In the genomic region with DNA sequence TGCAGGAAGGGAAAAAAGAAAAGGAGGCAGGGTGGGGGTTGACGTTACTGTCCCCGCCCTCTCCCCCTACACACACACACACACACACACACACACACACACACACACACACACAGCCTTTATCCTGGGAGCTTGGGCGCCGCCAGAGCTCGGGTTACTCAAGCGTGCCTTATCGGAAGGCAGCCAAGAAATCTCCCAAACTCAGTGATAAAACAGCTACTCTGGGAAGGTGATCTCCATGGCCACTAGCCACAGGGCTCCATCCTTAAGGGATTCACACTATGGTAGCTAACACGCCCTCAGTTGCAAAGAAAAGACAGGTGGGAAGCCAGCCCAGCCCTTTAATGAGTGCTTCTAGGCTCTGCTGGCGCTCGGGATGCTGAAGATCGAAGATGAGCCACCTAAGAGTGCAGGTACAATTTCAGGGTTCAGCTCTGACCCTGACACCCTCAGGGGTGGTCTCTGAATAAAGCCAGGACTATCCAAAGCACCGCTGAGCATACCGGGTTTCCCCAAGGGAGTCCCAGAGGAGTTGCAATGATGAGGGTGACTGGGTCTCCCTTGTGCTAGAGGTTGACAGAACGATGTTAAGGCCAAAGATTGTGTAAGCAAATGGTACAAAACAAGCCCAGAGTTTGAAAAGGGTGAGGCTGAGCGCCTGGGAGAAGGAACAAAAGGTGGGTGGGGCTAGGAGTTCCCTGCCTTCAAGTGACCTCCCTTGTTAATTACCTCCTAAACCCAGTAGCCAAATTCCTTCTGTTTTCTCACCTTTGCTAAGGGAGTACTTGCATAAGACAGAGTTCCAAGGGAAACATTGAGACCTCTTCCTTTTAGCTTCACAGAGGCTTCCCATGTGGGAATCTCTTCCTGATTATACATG, we compare ENCODE assay signal across 7 mouse cellular contexts. TPM values are rescaled to one million over a fixed set of nuclear protein-coding genes. Genes with fewer than 3 reads are reported as not detected.
DNase-seq lines count a peak whose midpoint lies in the region; TF ChIP-seq lines count a peak whose summit lies in the region.

No protein-coding gene starts in this region.

- H3K36me3 ChIP-seq in ES-Bruce4 (ENCODE audit: control insufficient read depth, insufficient read depth, low read length, poor library complexity, severe bottlenecking), result no peaks in the 10 kb centered on the region

- no peak overlapping the region for H3K27ac ChIP-seq in ES-Bruce4 (ENCODE audit: insufficient read depth, low read length)

- peak overlapping the region; percentile 40; the same call in 1 of the 2 replicates for H3K9ac ChIP-seq in ES-Bruce4 (ENCODE audit: low read depth, poor library complexity, severe bottlenecking)

- H3K4me1 ChIP-seq in ES-Bruce4 (ENCODE audit: control insufficient read depth, insufficient read depth, low read length), result no peaks in the 10 kb centered on the region

- DNase-seq in cerebellum, adult 9-10 months, result peak; percentile 5
- peak; percentile 14 to 28 for DNase-seq in frontal cortex, postnatal 25 days (ENCODE audit: low spot score in 2 of 2)
- DNase-seq in layer of hippocampus, postnatal 14 days (ENCODE audit: low spot score in 2 of 2), result peak; percentile 20 to 41
- DNase-seq in neural tube, embryonic 10.5 days (ENCODE audit: extremely low spot score, low spot score), result peak; percentile 21
- DNase-seq in thymus, postnatal 4 days, result no peak
- DNase-seq in gastrocnemius, postnatal 4 days (ENCODE audit: low spot score in 2 of 2), result no peak

- TF ChIP-seq POLR2A in ES-Bruce4 (IDR thresholded peaks at IDR 0.05; ENCODE audit: insufficient read depth, low read length), result no peak

- H3K4me3 ChIP-seq in ES-Bruce4 (ENCODE audit: low read depth, low read length), result peak overlapping the region; percentile 36

- TF ChIP-seq EP300 in ES-Bruce4 (IDR thresholded peaks at IDR 0.05; ENCODE audit: insufficient read depth, low read depth, low read length), result no peak

- H3K9me3 ChIP-seq in ES-Bruce4 (replicated peaks; ENCODE audit: control insufficient read depth, insufficient read depth, low read length, poor library complexity, severe bottlenecking), result no peaks in the 10 kb centered on the region

- TF ChIP-seq CTCF in ES-Bruce4 (IDR thresholded peaks at IDR 0.05; ENCODE audit: low read depth, low read length), result no peak

- H3K27me3 ChIP-seq in ES-Bruce4 (ENCODE audit: control insufficient read depth, insufficient read depth, low read length, poor library complexity, severe bottlenecking), result peaks cover 2% of the 10 kb centered on the region; the same call in 1 of the 2 replicates

RNA-seq across cellular contexts. Expression of a gene that starts 0.7 kb away (rescaled TPM):
- 0.27 TPM in 1 of 2 replicates, not detected in the other for polyA plus RNA-seq in ES-Bruce4 (2011; ENCODE audit: insufficient read depth, insufficient read length, low read depth, missing spikeins)
- total RNA-seq in layer of hippocampus, postnatal 14 days (2021), result 10 to 100 TPM; 23.6 to 32.4 TPM
- under 1 TPM; 0.39 to 0.78 TPM for total RNA-seq in gastrocnemius, postnatal 4 days (2021)

Comparison
In these comparisons a context has a peak if more than half of its experiments do, and no peak if none do; other contexts are left out.
1. DNase-seq: peak in cerebellum, adult 9-10 months (single experiment), frontal cortex, postnatal 25 days (2 of 2), layer of hippocampus, postnatal 14 days (2 of 2) and neural tube, embryonic 10.5 days (single experiment); none in thymus, postnatal 4 days (single experiment) and gastrocnemius, postnatal 4 days (0 of 2).
2. RNA of a gene that starts 0.7 kb away (total RNA-seq): 23.6 to 32.4 TPM in layer of hippocampus, postnatal 14 days; 0.39 to 0.78 TPM in gastrocnemius, postnatal 4 days; every median in the first group is over 10 times any median in the second.